Mouse (Mus musculus): ENCODE data around the gene Gse1.

The Gse1 gene

DNA sequence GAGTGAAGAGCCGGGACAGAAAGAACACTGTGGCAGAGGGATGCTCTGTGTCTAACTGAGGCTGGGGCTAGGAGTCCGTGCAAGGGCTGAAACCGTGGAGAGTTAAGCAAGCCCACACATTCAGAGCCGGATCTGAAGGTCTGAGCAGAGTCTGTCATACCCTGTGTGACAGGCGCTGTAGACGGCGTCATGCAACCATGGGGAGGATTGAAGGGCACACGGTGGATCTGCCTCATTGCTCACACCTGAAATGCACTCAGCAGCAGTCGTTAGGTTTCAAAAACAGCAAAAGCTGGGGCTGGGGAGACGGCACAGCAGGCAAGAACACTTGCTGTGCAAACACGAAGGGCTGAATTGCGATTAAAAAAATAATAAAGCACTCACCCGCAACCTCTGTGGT lies 116.3 kb downstream of the Gse1 start:
- POLR2A ChIA-PET, result interaction anchor here in 1 of 4 experiments (1.9 kb wide), 1 partner anchor 9 kb away, joined by 4 read pairs; no protein-coding TSS in a partner anchor
- CTCF ChIA-PET, result interaction anchor here in 3 of 4 experiments (0.6 to 1.7 kb wide), 3 partner anchors 19 to 266 kb away, joined by 3 to 6 read pairs (median 3); no protein-coding TSS in a partner anchor

DNA sequence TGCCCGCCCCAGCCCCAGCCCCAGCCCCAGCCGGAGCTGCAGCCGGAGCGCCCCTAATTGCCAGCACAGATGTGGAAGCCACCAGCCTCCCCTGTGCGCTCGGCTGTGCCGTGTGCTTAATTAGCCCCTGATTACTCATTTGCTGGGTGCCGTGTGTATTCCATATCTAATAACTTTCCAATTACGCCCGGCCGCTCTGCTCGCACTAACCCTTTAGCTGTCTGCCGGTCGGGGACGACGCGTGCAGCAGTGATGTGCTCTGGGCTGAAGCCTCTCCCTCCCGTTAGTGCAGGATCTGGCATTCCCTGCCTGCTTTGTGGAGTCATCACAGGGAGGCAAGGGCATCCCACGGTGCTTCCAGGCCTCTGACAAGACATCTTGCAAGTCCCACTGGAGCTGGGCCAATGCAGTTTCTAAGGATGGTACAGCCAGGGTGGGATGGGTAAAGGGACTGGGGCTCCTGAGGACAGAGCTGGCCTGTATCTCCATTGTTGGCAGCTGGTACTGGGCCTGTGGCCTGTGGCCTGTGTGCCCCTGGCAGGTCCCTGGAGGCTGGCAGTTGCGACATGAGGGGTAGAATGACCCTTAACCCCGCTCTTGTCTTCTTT lies 119.6 kb downstream of the Gse1 start:
- ChIA-PET POLR2A (interaction anchor here in 3 of 4 experiments (1.1 to 2.9 kb wide), 10 partner anchors 9 to 60 kb away, joined by 3 to 9 read pairs (median 4); no protein-coding TSS in a partner anchor), CTCF (interaction anchor here (0.6 to 2.0 kb wide), 16 partner anchors 13 to 118 kb away, joined by 3 to 12 read pairs (median 4); no protein-coding TSS in a partner anchor)

DNA sequence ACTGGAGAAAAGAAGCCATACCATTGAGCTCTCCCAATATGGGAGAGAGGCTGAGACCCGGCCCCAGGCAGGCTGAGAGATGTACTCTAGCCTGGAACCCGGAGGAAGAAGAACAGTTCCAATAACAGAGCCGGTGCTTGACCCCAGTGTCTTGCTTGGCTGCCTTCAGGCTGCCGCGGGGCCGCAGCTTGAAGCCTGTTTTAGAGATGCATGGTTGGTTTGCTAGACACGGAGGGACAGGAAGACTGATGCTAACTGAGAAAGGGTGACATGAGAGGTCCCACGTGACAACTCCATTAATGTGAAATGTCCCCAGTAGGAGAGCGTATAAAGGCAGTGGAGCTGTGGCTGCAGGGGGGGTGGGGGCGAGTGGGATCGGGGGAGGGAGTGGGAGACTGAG lies 120.7 kb downstream of the Gse1 start:
- ChIA-PET POLR2A (interaction anchor here (0.6 to 2.9 kb wide), 10 partner anchors 9 to 330 kb away, joined by 3 to 13 read pairs (median 4); no protein-coding TSS in a partner anchor), CTCF (interaction anchor here (0.5 to 2.0 kb wide), 14 partner anchors 15 to 604 kb away, joined by 3 to 12 read pairs (median 3); no protein-coding TSS in a partner anchor)

DNA sequence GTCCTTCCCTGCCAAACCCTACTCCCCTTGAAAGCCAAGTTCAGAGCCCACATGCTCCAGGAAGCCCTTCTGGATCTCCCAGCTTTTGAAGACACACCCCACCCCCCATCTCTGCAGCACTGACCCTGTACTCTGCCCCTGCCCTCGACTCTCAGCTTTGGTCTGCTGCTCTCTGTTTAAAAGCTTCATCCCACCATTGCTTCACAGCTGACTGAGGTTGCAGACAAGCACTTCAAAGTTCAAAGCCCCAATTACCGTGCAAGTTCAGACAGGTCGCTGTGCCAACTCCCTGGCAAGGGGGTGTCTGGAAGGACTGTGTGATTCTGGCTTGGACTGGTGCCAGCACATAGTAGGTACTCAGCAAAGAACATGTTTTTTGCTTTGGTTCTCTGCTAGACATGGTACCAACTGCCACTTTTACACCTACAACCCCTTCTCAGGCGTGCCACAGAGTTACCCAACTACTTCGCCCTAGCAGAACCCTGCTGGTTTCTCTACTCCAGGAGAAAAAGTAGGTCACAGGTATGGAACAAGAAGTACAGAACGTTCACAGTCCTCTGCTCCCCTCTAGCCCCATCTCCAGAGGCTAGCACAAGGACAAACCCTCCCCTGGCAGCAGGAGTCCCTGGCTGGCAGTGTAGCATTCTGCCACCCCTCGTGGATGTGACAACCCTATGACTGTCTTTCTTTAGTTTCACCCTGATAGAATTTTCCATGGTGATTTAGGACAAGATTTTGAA lies 123.2 kb downstream of the Gse1 start:
- CTCF ChIA-PET, result interaction anchor here in 1 of 4 experiments (1.0 kb wide), 1 partner anchor 13 kb away, joined by 3 read pairs; no protein-coding TSS in a partner anchor
- POLR2A ChIA-PET, result interaction anchor here in 1 of 4 experiments (0.6 to 1.7 kb wide), 2 partner anchors 9 to 26 kb away, joined by 3 to 4 read pairs; no protein-coding TSS in a partner anchor

DNA sequence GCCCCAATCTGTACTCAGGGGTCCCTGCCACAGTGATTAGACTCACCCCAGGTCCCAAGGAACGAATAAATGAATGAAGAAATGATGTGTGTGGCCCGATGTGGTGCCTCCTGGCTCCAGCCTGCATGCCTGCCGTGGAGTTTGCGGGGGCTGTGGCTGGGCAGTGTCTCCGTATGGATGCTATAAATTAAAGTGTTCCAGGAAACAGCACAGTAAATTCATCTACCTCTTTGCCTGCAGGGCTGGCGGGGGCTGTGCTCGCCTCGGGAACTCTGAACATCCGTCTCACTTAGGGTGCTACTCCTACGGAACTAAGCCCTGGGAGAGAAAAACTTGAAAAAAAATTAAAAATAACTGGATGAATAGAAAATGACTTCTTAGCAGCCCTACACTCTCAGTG lies 123.8 kb downstream of the Gse1 start:
- ChIA-PET POLR2A (interaction anchor here in 1 of 4 experiments (1.0 to 1.9 kb wide), 2 partner anchors 9 to 15 kb away, joined by 3 to 6 read pairs; no protein-coding TSS in a partner anchor), CTCF (interaction anchor here in 3 of 4 experiments (0.6 to 1.6 kb wide), 5 partner anchors 11 to 33 kb away, joined by 3 to 6 read pairs (median 3); no protein-coding TSS in a partner anchor)

DNA sequence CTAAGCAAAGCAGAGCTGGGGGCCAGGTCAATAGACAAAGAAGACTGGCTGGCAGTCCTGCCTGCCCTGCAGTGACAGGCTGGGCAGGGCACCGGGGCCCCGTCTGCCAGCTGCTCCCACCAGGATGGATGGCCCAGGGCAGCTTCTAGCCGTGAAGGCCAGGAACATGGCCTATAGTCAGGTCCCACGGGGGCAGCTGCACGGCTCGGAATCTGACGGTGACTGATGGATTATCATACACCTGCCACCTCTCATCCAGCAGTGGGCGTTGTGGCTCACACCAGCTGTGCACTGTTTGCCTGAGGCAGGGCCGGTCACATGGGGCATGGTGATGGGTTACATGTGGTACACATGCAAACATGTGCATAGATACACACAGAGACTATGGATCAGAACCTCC lies 127.8 kb downstream of the Gse1 start:
- ChIA-PET CTCF (interaction anchor here in 3 of 4 experiments (0.5 to 1.7 kb wide), 5 partner anchors 8 to 214 kb away, joined by 3 to 10 read pairs (median 5); no protein-coding TSS in a partner anchor), POLR2A (interaction anchor here (0.5 to 0.9 kb wide), 5 partner anchors 13 to 179 kb away, joined by 3 to 5 read pairs (median 3); no protein-coding TSS in a partner anchor)

DNA sequence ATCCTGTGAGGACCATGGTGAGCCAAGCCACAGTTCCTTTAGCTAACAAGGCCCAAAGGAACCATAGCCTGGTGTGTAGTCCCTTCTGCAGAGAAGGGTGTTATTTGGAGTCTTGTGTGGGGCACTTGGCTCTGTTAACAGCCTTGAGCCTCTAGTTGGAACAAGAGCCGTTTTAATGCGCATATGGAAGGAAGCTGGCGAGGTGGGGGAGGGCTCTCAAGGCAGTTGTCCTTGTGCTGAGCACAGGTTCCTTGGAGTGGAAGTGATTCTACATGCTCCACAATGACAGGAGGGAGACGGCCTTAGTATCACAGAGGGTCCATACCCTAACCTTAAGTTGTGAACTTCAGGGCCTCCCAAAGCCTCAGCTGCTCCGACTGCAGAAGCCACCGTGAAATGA lies 129.2 kb downstream of the Gse1 start:
- ChIA-PET CTCF (interaction anchor here (0.6 to 2.5 kb wide), 10 partner anchors 12 to 322 kb away, joined by 3 to 16 read pairs (median 3); no protein-coding TSS in a partner anchor), POLR2A (interaction anchor here in 3 of 4 experiments (0.6 to 3.3 kb wide), 10 partner anchors 9 to 178 kb away, joined by 3 to 16 read pairs (median 4); no protein-coding TSS in a partner anchor)

DNA sequence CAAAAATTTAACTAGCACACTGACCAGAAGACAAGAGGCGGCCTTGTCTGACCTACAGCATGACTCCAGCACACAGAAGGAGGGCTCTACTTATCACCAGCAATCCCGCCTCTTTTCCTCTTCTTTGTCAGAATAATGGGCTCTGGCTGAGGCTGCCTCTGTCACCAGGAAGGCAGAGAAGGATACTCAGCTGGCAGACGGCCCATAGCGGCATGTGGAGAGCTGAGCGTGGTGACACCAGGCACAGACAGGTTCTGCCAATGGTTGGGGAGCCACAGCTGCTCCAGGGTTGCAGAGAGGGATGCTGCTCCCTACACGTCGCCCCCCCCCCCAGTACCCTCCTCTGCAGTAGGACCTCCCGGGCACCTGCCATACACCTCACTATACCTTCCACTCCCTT lies 133.0 kb downstream of the Gse1 start:
- POLR2A ChIA-PET, result interaction anchor here in 3 of 4 experiments (0.6 to 3.4 kb wide), 9 partner anchors 13 to 152 kb away, joined by 3 to 31 read pairs (median 5); no protein-coding TSS in a partner anchor
- CTCF ChIA-PET, result interaction anchor here (0.5 to 6.6 kb wide), 12 partner anchors 27 to 625 kb away, joined by 3 to 96 read pairs (median 4); no protein-coding TSS in a partner anchor

DNA sequence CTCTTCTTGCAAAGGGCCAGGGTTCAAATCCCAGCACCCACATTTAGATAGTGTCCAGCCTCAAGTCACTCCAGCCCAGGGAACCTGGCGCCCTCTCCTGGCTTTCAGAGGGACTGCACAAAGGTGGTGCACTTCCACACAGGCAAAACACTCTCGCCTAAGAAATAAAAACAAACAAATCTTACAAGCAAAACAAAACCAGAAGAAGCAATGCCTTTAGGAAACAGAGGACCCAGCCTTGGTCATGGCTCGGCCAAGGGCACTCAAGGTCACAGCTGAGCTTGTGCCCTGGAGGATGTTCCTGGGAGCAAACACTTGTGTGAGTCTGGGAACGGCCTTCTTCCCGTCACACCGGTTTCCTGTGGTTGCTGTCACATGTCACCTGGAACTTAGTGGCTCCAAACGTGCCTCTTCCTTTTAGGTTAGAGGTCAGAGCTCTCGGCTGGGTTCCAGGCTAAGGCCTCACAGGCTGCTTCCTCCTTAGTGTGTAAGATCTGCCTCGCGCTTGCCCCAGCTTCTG lies 135.4 kb downstream of the Gse1 start:
- POLR2A ChIA-PET, result interaction anchor here (0.6 to 4.2 kb wide), 29 partner anchors 10 to 256 kb away, joined by 3 to 31 read pairs (median 5); no protein-coding TSS in a partner anchor
- CTCF ChIA-PET, result interaction anchor here (0.6 to 6.6 kb wide), 97 partner anchors 10 to 1289 kb away, joined by 3 to 96 read pairs (median 5); partner anchors contain the start of genes Cox4i1 (in 1 of the 4), Emc8 (in 1 of the 4), Fam92b (in 1 of the 4) and Gins2 (in 1 of the 4)

DNA sequence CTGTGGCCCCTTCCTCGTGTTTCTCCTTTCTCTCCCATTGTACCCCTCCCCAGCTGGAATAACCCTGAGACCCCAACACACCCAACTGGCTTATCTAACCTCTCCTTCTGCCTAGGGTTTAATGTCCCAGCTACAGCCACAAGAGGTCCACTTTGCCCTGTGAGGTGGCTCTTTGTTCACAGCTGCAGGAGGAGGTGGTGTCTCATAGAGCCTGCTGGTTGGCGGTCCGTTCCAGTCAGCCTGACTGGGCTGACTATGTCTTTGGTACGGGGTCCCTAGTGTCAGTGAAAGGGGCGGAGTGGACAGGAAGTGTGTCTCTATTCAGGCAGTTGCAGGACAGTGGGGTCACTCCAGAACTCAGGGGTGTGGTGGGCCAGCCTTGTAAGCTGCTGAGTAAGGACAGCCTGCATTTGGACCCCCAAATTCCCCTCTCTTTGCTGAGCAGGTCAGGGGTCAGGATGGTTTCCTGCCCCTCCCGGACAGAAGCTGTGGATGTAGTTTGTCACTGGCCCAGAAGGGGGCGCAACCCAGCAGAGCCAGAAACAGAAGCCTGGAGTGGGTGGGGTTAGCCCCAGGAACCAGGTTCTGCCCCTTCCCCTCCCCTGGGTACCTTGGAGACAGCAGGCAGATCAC lies 136.0 kb downstream of the Gse1 start:
- ChIA-PET POLR2A (interaction anchor here (0.6 to 4.2 kb wide), 35 partner anchors 10 to 256 kb away, joined by 3 to 31 read pairs (median 4); no protein-coding TSS in a partner anchor), CTCF (interaction anchor here (0.5 to 6.6 kb wide), 103 partner anchors 8 to 1289 kb away, joined by 3 to 96 read pairs (median 4); partner anchors contain the start of genes Cox4i1 (in 1 of the 4), Emc8 (in 1 of the 4), Fam92b (in 1 of the 4) and Gins2 (in 1 of the 4))

DNA sequence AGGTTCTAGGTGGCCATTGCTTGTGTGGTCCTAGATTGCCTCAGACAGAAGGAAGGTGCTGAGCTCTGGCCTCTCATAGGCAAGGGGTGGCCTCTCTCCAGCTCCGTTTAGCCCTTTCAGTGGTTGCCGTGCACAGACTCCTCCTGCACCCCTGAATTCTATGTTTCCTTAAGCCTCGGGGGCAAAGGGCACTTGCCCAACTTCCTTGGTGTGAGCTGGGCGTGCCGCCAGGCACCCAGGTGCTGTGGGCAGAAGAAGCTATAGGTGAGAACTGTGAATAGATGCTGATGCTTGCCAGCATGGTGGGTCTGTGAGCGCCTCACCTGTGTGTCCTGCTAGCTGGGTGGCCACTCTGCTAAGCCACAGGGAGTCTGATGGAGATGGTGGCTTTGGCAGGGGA lies 138.6 kb downstream of the Gse1 start:
- ChIA-PET CTCF (interaction anchor here (0.5 to 5.7 kb wide), 11 partner anchors 35 to 252 kb away, joined by 3 to 70 read pairs (median 12); no protein-coding TSS in a partner anchor), POLR2A (interaction anchor here in 2 of 4 experiments (1.2 to 1.8 kb wide), 3 partner anchors 16 to 40 kb away, joined by 3 to 6 read pairs (median 4); no protein-coding TSS in a partner anchor)

DNA sequence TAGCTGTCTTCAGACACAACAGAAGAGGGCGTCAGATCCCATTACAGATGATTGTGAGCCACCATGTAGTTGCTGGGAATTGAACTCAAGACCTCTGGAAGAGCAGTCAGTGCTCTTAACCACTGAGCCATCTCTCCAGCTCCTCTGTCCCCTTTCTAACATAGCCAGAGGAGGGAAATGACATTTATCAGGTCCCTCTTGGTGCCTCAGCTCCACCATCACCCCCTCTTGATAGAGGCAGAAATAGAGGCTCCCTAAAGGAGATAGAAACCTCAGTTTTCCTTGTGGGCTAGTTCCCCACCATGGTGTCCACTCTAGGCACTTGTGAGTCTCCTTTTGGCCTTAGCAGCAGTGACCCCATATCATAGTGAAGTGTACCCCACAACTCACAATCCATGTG lies 139.9 kb downstream of the Gse1 start:
- ChIA-PET CTCF (interaction anchor here (0.6 to 3.2 kb wide), 14 partner anchors 24 to 1211 kb away, joined by 3 to 18 read pairs (median 4); no protein-coding TSS in a partner anchor), POLR2A (interaction anchor here in 3 of 4 experiments (0.7 to 2.4 kb wide), 4 partner anchors 15 to 224 kb away, joined by 3 to 6 read pairs (median 4); no protein-coding TSS in a partner anchor)

DNA sequence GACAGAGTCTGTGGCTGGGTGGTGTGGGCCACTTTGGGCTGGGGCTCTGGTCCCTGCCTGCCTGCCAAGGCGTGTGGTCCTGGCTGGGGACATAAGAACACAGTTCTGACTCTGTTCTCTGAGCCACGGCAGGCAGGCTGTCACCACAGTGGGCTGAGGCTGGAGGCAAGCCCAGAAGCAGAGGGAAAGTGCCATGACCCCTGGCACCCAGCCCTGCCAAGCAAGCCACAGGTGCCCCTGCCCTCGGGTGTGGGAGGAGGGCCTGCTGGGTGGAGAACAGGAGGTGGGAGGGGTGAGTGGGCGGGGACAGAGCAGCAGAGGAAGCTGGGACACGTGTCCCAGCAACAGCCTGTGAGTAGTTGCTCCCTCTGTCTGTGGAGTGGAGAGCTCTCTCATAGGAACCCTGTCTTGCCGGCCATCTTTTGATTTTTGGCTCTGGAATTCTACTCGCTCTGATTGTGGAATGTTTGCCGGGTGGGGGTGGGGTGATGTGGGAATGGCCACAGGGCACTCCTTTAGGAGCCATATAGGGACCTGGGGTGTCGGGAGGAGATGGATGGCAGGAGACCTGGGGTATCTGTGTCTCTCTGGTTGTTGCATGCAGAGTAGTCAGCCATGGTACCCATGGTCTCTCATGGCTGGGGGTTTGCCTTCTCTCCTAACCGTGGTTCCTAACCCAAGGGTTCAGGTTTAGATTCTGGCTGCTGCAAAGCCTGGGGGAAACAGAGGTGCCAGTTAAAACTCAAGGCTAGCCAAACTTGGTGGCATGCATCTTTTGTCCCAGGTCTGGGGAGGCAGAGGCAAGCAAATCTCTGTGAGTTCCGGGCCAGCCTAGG lies 140.8 kb downstream of the Gse1 start:
- CTCF ChIA-PET, result interaction anchor here (0.6 to 3.2 kb wide), 69 partner anchors 11 to 1529 kb away, joined by 3 to 18 read pairs (median 4); partner anchors contain the start of gene Fam92b (in 1 of the 4)
- POLR2A ChIA-PET, result interaction anchor here (0.6 to 2.4 kb wide), 46 partner anchors 8 to 860 kb away, joined by 3 to 16 read pairs (median 4); partner anchors contain the start of gene Gins2 (in 1 of the 4)

DNA sequence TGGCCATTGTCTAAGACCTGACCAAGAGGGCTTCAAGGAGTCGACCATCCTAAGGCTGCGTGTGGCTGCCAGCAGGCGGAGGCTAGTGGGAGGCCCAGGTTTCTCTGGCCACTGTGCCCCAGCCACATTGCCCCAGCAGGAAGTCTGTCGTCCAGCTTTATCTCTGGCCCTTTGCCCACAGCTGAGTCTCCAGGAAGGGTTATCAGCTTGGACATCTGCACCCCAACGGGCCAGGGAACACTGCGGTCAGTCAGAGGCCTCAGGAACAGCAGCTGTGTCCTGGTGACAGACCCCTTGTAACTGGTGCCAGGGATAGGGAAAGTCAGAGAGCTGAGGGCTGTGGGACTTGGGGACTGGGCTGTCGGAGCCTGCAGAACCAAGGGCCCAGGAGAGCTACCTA lies 141.7 kb downstream of the Gse1 start:
- ChIA-PET CTCF (interaction anchor here (1.0 to 3.2 kb wide), 20 partner anchors 10 to 226 kb away, joined by 3 to 18 read pairs (median 6); partner anchors contain the start of gene Fam92b (in 1 of the 4)), POLR2A (interaction anchor here (1.0 to 2.4 kb wide), 9 partner anchors 9 to 165 kb away, joined by 3 to 16 read pairs (median 4); no protein-coding TSS in a partner anchor)

DNA sequence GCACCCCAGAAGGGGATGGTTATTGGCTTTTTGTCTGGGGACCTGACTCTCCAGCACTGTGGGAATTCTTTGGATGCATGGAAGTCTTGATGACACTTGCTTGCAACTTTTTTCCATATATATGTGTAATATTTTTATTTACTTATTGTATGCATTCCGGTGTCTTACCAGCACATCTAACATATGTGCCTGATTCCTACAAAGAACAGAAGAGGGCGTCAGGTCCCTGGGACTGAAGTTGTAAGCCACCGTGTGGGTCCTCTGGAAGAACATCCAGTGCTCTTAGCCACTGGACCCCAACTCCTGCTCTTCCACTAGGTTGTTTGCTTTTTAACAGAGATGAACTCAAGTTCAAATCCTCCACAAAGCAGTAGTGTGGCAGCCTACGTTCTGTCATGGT lies 142.2 kb downstream of the Gse1 start:
- CTCF ChIA-PET, result interaction anchor here in 2 of 4 experiments (0.7 to 3.2 kb wide), 7 partner anchors 10 to 200 kb away, joined by 3 to 18 read pairs (median 12); no protein-coding TSS in a partner anchor
- POLR2A ChIA-PET, result interaction anchor here in 2 of 4 experiments (1.0 to 1.5 kb wide), 2 partner anchors 44 to 82 kb away, joined by 3 read pairs; no protein-coding TSS in a partner anchor

DNA sequence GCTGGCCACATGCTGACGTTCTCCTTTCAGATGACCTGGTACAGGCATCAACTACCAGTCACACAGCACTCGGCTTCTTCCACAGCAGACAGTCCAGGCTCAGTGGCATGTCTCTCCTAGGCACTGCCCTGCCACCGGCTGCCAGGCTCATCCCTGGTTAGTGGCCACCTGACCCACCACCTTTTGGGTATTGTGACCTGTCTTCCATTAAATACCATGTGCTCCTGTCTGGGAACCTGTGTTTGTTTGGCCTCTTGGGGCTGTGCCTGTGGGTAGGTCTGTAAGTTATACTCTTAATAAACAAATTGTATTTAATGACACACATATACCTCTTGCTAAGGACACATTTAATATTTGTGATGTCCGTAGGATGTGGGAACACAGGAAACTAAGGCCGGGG lies 142.9 kb downstream of the Gse1 start:
- ChIA-PET POLR2A (interaction anchor here in 1 of 4 experiments (1.1 kb wide), 1 partner anchor 158 kb away, joined by 3 read pairs; no protein-coding TSS in a partner anchor), CTCF (interaction anchor here in 3 of 4 experiments (0.7 to 3.2 kb wide), 3 partner anchors 42 to 164 kb away, joined by 3 to 18 read pairs (median 3); no protein-coding TSS in a partner anchor)
